Mouse (Mus musculus) cortical plate, adult 2 months (tissue): ENCODE measurements at regions not wholly inside any gene's neighbourhood (a gene's known extent, or its start where the extent isn't known, plus 50 kb on each side); places are given as distances from the start of the nearest gene placed in this dataset.

Source experiments
- CTCF ChIP-seq: fragments of 200-500 bp; IDR thresholded peaks from 2 replicates; pipeline ENCODE4 v1.5.1; 2011; ENCODE audit warnings: mild to moderate bottlenecking, control low read depth, low read length; ENCODE audit not compliant: insufficient read depth; ENCODE audit errors: extremely low read depth
- POLR2A ChIP-seq: fragments of 200-500 bp; IDR thresholded peaks from 2 replicates; pipeline ENCODE4 v1.6.1; 2011; ENCODE audit warnings: mild to moderate bottlenecking, low read length, control low read depth; ENCODE audit not compliant: insufficient read depth; ENCODE audit errors: extremely low read depth

- TF ChIP-seq POLR2A (no peak), CTCF (no peak)
Measured at GRCm38 (mm10) chr15:31979961-31980360, 197.1 kb upstream of the Tas2r119 start.
